Mouse (Mus musculus): ENCODE results near the gene Rab30. TPM values are rescaled to one million over a fixed set of nuclear protein-coding genes. Genes with fewer than 3 reads are reported as not detected.

Gene Rab30
- polyA plus RNA-seq, 1 experiment from 2014 or later, result 28.8 TPM

GRCm38 (mm10) chr7:92807482-92807881, 66.1 kb downstream of the Rab30 start:
- WGBS (ENCODE audit: insufficient replicate concordance), result 86% methylated on average over 4 of the region's 4 CpGs
- no peaks in the 10 kb centered on the region for H3K27me3 ChIP-seq (ENCODE audit: insufficient read depth, low read length)

GRCm38 (mm10) chr7:92811667-92812279, 70.4 kb downstream of the Rab30 start:
- DNase-seq (no peak), ATAC-seq (no peak)
- Histone ChIP-seq H3K4me1 (ENCODE audit: insufficient read depth) (peaks cover 3% of the 10 kb centered on the region; the same call in 1 of the 2 replicates), H3K4me3 (ENCODE audit: low read depth, low read length) (no peak overlapping the region), H3K4me2 (ENCODE audit: low read depth, low read length) (no peak overlapping the region), H3K9me3 (ENCODE audit: low read length) (no peaks in the 10 kb centered on the region), H3K27me3 (ENCODE audit: insufficient read depth, low read length) (no peaks in the 10 kb centered on the region), H3K9ac (replicated peaks) (no peak overlapping the region), H3K36me3 (replicated peaks; ENCODE audit: insufficient read depth, low read length) (no peaks in the 10 kb centered on the region), H3K27ac (ENCODE audit: low read depth) (no peak overlapping the region)
- 74% methylated on average over 7 of the region's 7 CpGs for WGBS (ENCODE audit: insufficient replicate concordance)
- TF ChIP-seq EP300 (IDR thresholded peaks at IDR 0.05; ENCODE audit: low read depth) (no peak), CTCF (IDR thresholded peaks at IDR 0.05; ENCODE audit: low read depth) (no peak)

More at GRCm38 (mm10) chr7:92807482-92807881, 66.1 kb downstream of the Rab30 start:
- Histone ChIP-seq H3K4me2 (ENCODE audit: low read depth, low read length) (no peak overlapping the region), H3K27ac (ENCODE audit: low read depth) (no peak overlapping the region), H3K36me3 (replicated peaks; ENCODE audit: insufficient read depth, low read length) (no peaks in the 10 kb centered on the region), H3K9me3 (ENCODE audit: low read length) (no peaks in the 10 kb centered on the region), H3K4me1 (ENCODE audit: insufficient read depth) (peaks cover 3% of the 10 kb centered on the region; the same call in 1 of the 2 replicates), H3K4me3 (ENCODE audit: low read depth, low read length) (no peak overlapping the region), H3K9ac (replicated peaks) (no peak overlapping the region)
- TF ChIP-seq EP300 (IDR thresholded peaks at IDR 0.05; ENCODE audit: low read depth) (no peak), CTCF (IDR thresholded peaks at IDR 0.05; ENCODE audit: low read depth) (no peak)
- ATAC-seq (no peak), DNase-seq (no peak)

GRCm38 (mm10) chr7:92817242-92817641, 75.8 kb downstream of the Rab30 start:
- no peak overlapping the region for H3K4me3 ChIP-seq (ENCODE audit: low read depth, low read length)
- TF ChIP-seq EP300 (IDR thresholded peaks at IDR 0.05; ENCODE audit: low read depth), result no peak
- no peak for TF ChIP-seq CTCF (IDR thresholded peaks at IDR 0.05; ENCODE audit: low read depth)
- H3K9ac ChIP-seq (replicated peaks), result no peak overlapping the region
- H3K4me1 ChIP-seq (ENCODE audit: insufficient read depth), result peaks cover 2% of the 10 kb centered on the region; the same call in 1 of the 2 replicates
- no peak overlapping the region for H3K27ac ChIP-seq (ENCODE audit: low read depth)
- no peaks in the 10 kb centered on the region for H3K9me3 ChIP-seq (ENCODE audit: low read length)
- no peak overlapping the region for H3K4me2 ChIP-seq (ENCODE audit: low read depth, low read length)
- no peaks in the 10 kb centered on the region for H3K36me3 ChIP-seq (replicated peaks; ENCODE audit: insufficient read depth, low read length)
- no peak for DNase-seq
- 44% methylated on average over 2 of the region's 2 CpGs for WGBS (ENCODE audit: insufficient replicate concordance)
- no peak for ATAC-seq
- no peaks in the 10 kb centered on the region for H3K27me3 ChIP-seq (ENCODE audit: insufficient read depth, low read length)

GRCm38 (mm10) chr7:92817886-92818285, 76.5 kb downstream of the Rab30 start:
- no peak overlapping the region for H3K4me2 ChIP-seq (ENCODE audit: low read depth, low read length)
- no peaks in the 10 kb centered on the region for H3K36me3 ChIP-seq (replicated peaks; ENCODE audit: insufficient read depth, low read length)
- no peak overlapping the region for H3K9ac ChIP-seq (replicated peaks)
- H3K27me3 ChIP-seq (ENCODE audit: insufficient read depth, low read length), result no peaks in the 10 kb centered on the region
- no peak for DNase-seq
- peak; percentile 59 for ATAC-seq
- TF ChIP-seq CTCF (IDR thresholded peaks at IDR 0.05; ENCODE audit: low read depth), result no peak
- TF ChIP-seq EP300 (IDR thresholded peaks at IDR 0.05; ENCODE audit: low read depth), result 0 out of 2 replicates have a peak, but pooled peaks have one; percentile 38
- WGBS (ENCODE audit: insufficient replicate concordance), result 72% methylated on average over 9 of the region's 9 CpGs
- H3K9me3 ChIP-seq (ENCODE audit: low read length), result no peaks in the 10 kb centered on the region
- H3K27ac ChIP-seq (ENCODE audit: low read depth), result peak overlapping the region; percentile 39; the same call in 1 of the 2 replicates
- H3K4me1 ChIP-seq (ENCODE audit: insufficient read depth), result peaks cover 4% of the 10 kb centered on the region; the same call in 1 of the 2 replicates
- no peak overlapping the region for H3K4me3 ChIP-seq (ENCODE audit: low read depth, low read length)

GRCm38 (mm10) chr7:92819656-92820055, 78.3 kb downstream of the Rab30 start:
- peaks cover 4% of the 10 kb centered on the region; the same call in 1 of the 2 replicates for H3K4me1 ChIP-seq (ENCODE audit: insufficient read depth)
- 0 out of 2 replicates have a peak, but pooled peaks have one; percentile 21 for TF ChIP-seq EP300 (IDR thresholded peaks at IDR 0.05; ENCODE audit: low read depth)
- no peak for TF ChIP-seq CTCF (IDR thresholded peaks at IDR 0.05; ENCODE audit: low read depth)
- 0 out of 2 replicates have a peak overlapping the region, but pooled peaks have one; percentile 0 for H3K4me2 ChIP-seq (ENCODE audit: low read depth, low read length)
- no peak overlapping the region for H3K9ac ChIP-seq (replicated peaks)
- DNase-seq (peak; percentile 35), ATAC-seq (peak; percentile 79)
- H3K9me3 ChIP-seq (ENCODE audit: low read length), result no peaks in the 10 kb centered on the region
- H3K27ac ChIP-seq (ENCODE audit: low read depth), result peak overlapping the region; percentile 71; the same call in 1 of the 2 replicates
- H3K36me3 ChIP-seq (replicated peaks; ENCODE audit: insufficient read depth, low read length), result no peaks in the 10 kb centered on the region; the same call in 1 of the 2 replicates
- no peak overlapping the region; the same call in 1 of the 2 replicates for H3K4me3 ChIP-seq (ENCODE audit: low read depth, low read length)
- 55% methylated on average over 11 of the region's 11 CpGs for WGBS (ENCODE audit: insufficient replicate concordance)
- H3K27me3 ChIP-seq (ENCODE audit: insufficient read depth, low read length), result no peaks in the 10 kb centered on the region

GRCm38 (mm10) chr7:92820410-92820809, 79.0 kb downstream of the Rab30 start:
- Histone ChIP-seq H3K36me3 (replicated peaks; ENCODE audit: insufficient read depth, low read length) (no peaks in the 10 kb centered on the region; the same call in 1 of the 2 replicates), H3K9me3 (ENCODE audit: low read length) (no peaks in the 10 kb centered on the region), H3K27ac (ENCODE audit: low read depth) (peak overlapping the region; percentile 39; the same call in 1 of the 2 replicates), H3K4me3 (ENCODE audit: low read depth, low read length) (peak overlapping the region; percentile 11; the same call in 1 of the 2 replicates), H3K4me1 (ENCODE audit: insufficient read depth) (peaks cover 4% of the 10 kb centered on the region; the same call in 1 of the 2 replicates), H3K9ac (replicated peaks) (no peak overlapping the region), H3K4me2 (ENCODE audit: low read depth, low read length) (peak overlapping the region; percentile 59), H3K27me3 (ENCODE audit: insufficient read depth, low read length) (no peaks in the 10 kb centered on the region)
- DNase-seq, result no peak
- TF ChIP-seq EP300 (IDR thresholded peaks at IDR 0.05; ENCODE audit: low read depth) (no peak), CTCF (IDR thresholded peaks at IDR 0.05; ENCODE audit: low read depth) (no peak)
- WGBS (ENCODE audit: insufficient replicate concordance), result 78% methylated on average over 1 of the region's 1 CpGs
- no peak for ATAC-seq

Measured in liver, postnatal 0 days (tissue).